Mouse (Mus musculus): Measurements from ENCODE around the gene Sdhd.

Sdhd gene

GRCm38 (mm10) chr9:50586955-50587354 lies 16.7 kb downstream of the Sdhd start:
- in situ Hi-C loops (cut with MboI) = no loop called here

- in situ Hi-C loops (cut with MboI) = no loop called here
Observed at GRCm38 (mm10) chr9:50585145-50585818, 18.3 kb downstream of the Sdhd start.

DNA sequence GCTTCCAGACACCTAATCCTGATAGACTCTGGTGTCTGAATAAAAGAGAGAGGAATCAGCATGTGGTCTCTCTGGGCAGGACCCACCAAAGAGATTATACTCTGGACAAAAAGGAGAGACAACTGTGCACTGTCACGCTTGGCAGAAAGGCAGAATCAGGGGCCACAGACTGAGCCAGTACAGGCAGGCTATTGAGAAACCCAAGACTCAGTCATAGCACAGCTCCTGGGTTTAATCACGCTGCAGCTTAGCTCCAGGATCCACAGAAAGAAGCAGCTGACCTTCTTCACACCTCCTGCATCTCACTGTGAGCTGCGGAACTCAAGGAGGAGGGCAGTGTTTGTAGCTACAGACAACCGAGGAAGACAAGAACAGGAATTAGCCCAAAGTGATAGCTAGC lies 23.2 kb downstream of the Sdhd start:
- in situ Hi-C loops (cut with MboI) = no loop called here

DNA sequence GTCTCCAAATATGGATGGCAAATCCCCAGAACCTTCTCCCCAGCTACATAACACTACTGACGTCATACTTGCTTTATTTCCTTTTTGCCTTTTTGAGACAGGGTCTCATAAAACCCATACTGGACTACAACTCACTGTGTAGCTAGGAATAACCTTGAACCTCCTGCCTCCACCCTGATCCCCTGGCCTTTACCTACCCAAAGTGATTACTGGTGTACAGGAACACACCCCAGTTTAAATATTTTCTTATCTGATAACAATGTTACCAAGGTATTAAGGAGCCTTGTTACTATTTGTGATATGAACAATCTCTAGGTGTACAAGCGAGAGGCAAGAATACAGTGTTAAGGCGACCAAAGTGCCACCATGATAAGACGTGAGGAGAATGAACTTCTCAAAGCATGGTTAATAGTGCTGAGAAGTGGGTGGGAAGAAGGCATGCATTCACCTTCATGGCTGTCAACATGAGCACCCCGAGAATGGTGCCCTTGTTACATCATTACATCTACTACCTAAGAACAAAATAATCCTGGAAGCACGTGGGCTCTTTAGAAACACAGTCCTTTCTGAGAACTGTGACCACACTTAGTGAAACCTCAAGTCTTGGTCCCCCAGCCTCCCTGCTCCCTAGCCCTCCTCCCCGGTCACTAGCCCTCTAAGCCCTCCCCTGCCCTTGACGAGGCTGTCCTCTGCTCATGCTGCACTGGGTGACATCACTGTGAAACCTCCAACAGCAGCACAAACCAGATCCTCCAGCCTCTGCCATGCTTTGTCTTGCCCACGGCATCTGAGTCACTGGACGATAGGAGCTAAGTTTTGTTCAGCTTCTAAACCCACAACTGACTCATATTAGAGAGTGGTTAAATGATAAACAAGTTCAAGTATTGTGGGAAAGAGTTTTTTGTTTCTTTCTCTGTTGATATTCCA lies 33.8 kb downstream of the Sdhd start:
- in situ Hi-C loops (cut with MboI) = no loop called here

DNA sequence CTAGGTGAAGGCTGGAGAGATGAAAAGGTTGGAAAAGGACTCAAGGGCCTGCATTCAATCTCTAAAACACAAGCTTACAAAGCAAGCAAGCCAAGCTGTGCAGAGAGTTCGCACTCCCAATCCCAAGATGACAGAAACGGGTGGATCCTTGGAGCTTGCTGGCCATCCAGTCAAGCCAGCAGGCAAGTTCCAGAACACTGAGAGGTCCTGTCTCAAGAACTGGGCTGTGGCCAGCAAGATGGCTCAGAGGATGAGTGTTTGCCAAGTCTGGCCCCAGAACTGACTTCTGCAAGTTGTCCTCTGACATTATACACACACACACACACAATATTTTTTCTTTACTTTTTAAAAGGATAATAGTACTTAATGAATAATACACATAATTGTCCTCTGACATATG lies 35.7 kb downstream of the Sdhd start:
- in situ Hi-C loops (cut with MboI) = no loop called here

GRCm38 (mm10) chr9:50567372-50567771 lies 36.2 kb downstream of the Sdhd start:
- in situ Hi-C loops (cut with MboI) = no loop called here

- in situ Hi-C loops (cut with MboI) = no loop called here
Observed at GRCm38 (mm10) chr9:50565940-50566339, 37.7 kb downstream of the Sdhd start.

DNA sequence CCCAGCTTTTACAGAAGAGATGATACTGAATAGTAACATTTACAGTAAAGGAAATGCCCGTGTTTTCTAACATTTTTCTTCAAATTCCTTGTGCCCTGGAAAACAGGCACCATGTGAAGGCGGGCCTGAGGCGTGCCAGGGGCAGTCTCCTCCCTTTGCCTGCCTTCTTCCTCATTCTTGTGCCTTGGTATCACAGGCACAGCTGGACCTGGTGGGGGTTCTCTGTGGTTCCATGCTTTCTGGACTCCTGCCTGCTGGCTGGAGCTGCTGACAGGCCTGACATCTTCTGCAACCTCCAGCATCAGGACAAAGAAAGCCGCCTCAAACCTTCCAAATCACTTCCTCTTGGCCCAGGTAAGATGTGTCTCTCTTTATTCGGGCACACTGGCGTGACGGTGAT lies 38.4 kb downstream of the Sdhd start:
- in situ Hi-C loops (cut with MboI) = no loop called here

- in situ Hi-C loops (cut with MboI) = no loop called here
Observed at GRCm38 (mm10) chr9:50561918-50562360, 41.7 kb downstream of the Sdhd start.

DNA sequence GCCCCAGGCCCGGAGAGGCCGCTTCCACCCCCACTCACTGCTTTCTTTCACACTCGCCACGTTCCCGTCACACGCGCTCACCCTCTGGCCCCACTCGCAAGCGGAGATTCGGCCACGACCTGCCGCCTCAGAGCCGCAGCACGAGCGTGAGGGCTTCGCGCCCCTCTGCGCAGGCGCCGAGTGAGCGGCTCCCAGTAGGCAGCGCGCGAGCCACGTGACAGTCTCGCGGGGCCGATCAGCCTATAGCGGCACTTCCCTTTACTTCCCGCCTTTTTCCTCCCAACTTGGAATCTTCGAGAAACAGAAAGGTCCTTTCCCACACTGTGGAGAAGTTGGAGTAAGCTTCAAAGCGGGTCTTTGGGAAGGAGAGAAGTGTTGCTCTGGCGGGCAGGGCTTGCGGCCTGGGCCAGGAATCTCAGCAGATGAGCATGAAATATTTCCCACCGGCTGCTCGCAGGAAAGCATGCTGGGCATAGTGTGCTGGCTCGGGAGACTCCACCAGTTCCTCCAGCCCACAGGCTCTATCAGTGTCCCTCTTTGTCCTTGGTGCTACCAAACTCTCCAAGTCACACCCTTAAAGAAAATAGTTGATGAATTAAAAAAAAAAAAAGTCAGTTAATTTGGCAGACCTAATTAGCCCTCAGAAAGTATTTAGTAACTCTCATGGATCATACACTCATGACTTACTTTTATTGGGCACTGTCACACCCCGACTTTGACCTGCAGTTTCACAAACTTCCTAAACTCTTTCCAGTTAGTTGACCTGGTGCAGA lies 42.3 kb downstream of the Sdhd start, which contains the start of gene Tex12:
Gene Tex12, minus strand, starts transcription at position 181 of the 773 bp plus-strand sequence.
- in situ Hi-C loops (cut with MboI) = no loop called here

DNA sequence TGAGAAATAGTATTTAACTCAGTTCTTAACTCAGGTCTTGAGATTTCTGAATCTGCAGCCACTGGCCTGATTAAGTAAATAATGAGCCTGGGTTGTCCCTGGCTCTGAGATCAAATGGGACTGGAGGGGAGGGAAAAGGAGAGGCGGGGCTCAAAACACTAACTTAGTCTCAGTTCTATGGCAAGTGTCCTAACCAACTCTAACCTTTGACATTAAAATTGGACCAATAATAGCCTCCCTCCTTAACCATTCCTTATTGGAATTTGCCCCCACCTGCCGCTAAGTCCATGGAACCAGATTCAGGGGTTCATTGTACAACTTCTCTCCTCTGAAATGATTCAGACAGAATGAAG lies 48.5 kb downstream of the Sdhd start, which contains the start of gene Bco2:
Gene Bco2, minus strand, starts transcription at position 88 of the 353 bp plus-strand sequence.
- in situ Hi-C loops (cut with MboI) = no loop called here

- in situ Hi-C loops (cut with MboI) = no loop called here
Observed at GRCm38 (mm10) chr9:50554241-50555093, 49.1 kb downstream of the Sdhd start, which contains the start of gene Il18. TSS of gene Il18 (plus strand) at chr9:50554827.

- in situ Hi-C loops (cut with MboI) = no loop called here
Observed at GRCm38 (mm10) chr9:50553547-50553946, 50.1 kb downstream of the Sdhd start.

GRCm38 (mm10) chr9:50552206-50552605 lies 51.4 kb downstream of the Sdhd start:
- in situ Hi-C loops (cut with MboI) = no loop called here

GRCm38 (mm10) chr9:50548936-50549335 lies 54.7 kb downstream of the Sdhd start:
- in situ Hi-C loops (cut with MboI) = no loop called here

DNA sequence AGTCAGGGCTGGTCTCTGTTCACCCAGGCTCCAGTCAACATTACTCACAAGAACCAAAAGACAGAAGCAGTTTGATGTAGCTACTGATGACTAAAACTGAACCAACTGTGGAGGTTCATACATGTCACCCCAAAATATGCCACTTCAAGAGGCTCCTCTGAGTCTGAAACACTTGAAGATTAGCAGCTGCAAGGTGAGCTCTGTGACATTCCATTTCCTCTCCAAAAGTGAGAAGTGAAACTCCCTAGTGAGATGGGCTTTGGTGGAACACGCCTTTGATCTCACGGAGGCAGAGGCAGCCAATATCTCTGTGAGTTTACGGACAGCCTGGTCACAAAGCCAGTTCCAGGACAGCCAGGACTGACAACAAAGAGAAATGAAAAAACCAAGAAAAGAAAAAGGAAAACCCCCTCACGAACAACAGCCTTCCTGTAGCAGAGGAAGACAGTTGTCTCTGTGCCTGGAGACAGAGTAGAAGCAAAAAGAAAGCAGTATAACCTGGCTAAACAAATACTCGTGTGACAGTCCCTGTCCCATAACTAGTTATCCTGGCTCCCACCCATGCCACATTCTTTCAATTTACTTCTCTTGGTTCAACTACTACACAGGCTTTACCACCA lies 55.6 kb downstream of the Sdhd start:
- in situ Hi-C loops (cut with MboI) = no loop called here

Data from mature B cell (primary cell).